Mouse (Mus musculus) G1E (cell line): ENCODE data around the gene Adgrf5.

ENCODE experiments used
- CTCF ChIP-seq: IDR thresholded peaks from 2 replicates; pipeline ENCODE4 v1.5.1; 2012; ENCODE audit warnings: low read depth, low read length, inconsistent platforms, mixed read lengths
- GATA1 ChIP-seq: IDR thresholded peaks from 2 replicates; pipeline ENCODE4 v1.6.1; 2012; ENCODE audit warnings: borderline replicate concordance, low read length, inconsistent platforms, mixed read lengths
- TAL1 ChIP-seq: conservative IDR thresholded peaks from 2 replicates; pipeline ENCODE4 v1.6.1; 2012; ENCODE audit warnings: low read depth, low read length, inconsistent platforms, mixed read lengths

GRCm38 (mm10) chr17:43362881-43363280 lies 2.6 kb downstream of the Adgrf5 start:
- TF ChIP-seq CTCF (no peak), TAL1 (no peak), GATA1 (no peak)
